Mouse (Mus musculus): ENCODE data around the gene Rai14. TPM values are rescaled to one million over a fixed set of nuclear protein-coding genes. Genes with fewer than 3 reads are reported as not detected.

Rai14 gene
- polyA plus RNA-seq, 1 experiment from 2014 or later: 8.6 TPM

DNA sequence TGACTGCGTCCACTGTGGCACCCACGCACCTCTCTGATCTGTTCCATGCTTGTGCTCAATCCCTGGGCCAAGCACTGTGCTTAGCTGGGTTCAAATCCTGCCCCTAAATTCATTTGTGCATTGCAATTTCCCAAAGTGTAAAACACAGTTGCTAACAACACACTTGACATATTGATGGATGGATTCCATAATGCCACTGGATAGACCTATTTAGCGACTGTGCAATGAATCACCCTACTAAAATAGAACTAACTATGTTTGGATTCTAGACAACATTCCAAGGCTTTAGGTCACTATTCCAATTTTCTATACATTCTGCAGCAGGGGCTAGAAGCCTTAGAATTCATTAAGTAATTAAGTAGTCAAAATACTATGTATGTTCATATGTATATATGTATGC is 73.7 kb downstream of the Rai14 start:
- 99% methylated on average over 3 of the region's 3 CpGs for WGBS
- peaks cover 5% of the 10 kb centered on the region for H3K4me1 ChIP-seq (ENCODE audit: control insufficient read depth, insufficient read depth, low read length)
- no peak overlapping the region for H3K4me3 ChIP-seq (ENCODE audit: low read depth, low read length)
- no peaks in the 10 kb centered on the region for H3K36me3 ChIP-seq (ENCODE audit: control insufficient read depth, insufficient read depth, low read length)
- no peaks in the 10 kb centered on the region for H3K9me3 ChIP-seq (replicated peaks; ENCODE audit: control insufficient read depth, low read length, poor library complexity, severe bottlenecking)
- ATAC-seq: no peak
- H3K27me3 ChIP-seq (ENCODE audit: control insufficient read depth, insufficient read depth, low read depth, low read length): no peaks in the 10 kb centered on the region
- no peak overlapping the region for H3K4me2 ChIP-seq (ENCODE audit: low read length)
- no peak overlapping the region for H3K9ac ChIP-seq (ENCODE audit: low read depth, low read length)
- no peak overlapping the region for H3K27ac ChIP-seq (ENCODE audit: low read length)

DNA sequence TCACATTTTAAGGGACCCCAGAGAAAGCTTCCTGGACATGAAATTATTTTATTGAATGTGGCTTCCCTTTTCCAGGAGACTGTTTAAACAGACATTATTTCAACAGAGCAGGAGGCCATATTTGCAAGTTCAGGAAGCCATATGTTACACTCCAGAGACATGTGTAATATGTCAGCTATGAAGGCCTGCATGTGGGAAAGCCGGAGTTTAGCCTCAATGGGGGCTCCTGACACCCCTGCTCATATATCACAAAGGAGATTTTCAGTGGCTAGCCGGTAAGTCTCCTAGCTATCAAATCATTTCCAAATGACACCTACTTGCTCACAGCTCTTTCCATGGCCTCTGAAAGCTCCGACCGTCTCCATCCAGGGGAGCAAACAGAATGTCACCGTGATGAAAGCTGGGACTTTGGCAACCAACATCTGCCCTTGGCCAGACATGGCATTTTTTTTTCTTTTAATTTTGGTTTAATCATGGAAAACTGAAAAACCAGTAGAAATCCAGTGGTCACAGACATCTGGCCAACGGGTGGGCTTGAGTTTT is 77.1 kb downstream of the Rai14 start:
- H3K4me2 ChIP-seq (ENCODE audit: low read length): no peak overlapping the region
- WGBS: 94% methylated on average over 6 of the region's 6 CpGs
- no peak for ATAC-seq
- no peak overlapping the region for H3K27ac ChIP-seq (ENCODE audit: low read length)
- no peaks in the 10 kb centered on the region for H3K9me3 ChIP-seq (replicated peaks; ENCODE audit: control insufficient read depth, low read length, poor library complexity, severe bottlenecking)
- H3K27me3 ChIP-seq (ENCODE audit: control insufficient read depth, insufficient read depth, low read depth, low read length): no peaks in the 10 kb centered on the region
- H3K36me3 ChIP-seq (ENCODE audit: control insufficient read depth, insufficient read depth, low read length): no peaks in the 10 kb centered on the region
- peaks cover 2% of the 10 kb centered on the region; the same call in 1 of the 2 replicates for H3K4me1 ChIP-seq (ENCODE audit: control insufficient read depth, insufficient read depth, low read length)
- H3K9ac ChIP-seq (ENCODE audit: low read depth, low read length): no peak overlapping the region
- no peak overlapping the region for H3K4me3 ChIP-seq (ENCODE audit: low read depth, low read length)

DNA sequence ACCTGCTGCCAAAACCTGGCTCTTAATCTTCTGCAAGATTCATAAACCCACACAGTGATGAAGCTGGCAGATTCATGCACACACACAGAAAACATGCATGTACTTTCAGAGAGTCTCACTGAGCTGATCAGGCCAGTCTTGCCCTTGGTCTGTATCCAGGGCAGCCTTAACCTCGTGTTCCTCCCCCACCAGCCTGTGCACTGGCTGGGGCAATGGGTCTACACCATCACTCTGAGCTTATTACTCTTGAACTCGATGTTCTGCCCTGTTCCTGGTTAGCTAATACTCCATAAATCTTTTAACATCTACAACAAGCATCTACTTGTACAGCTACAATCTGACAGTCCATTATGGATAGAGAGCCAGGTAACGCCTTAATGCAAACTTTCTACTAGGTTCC is 77.6 kb downstream of the Rai14 start:
- WGBS: 88% methylated on average over 3 of the region's 3 CpGs
- Histone ChIP-seq H3K4me1 (ENCODE audit: control insufficient read depth, insufficient read depth, low read length) (no peaks in the 10 kb centered on the region), H3K4me3 (ENCODE audit: low read depth, low read length) (no peak overlapping the region), H3K9me3 (replicated peaks; ENCODE audit: control insufficient read depth, low read length, poor library complexity, severe bottlenecking) (no peaks in the 10 kb centered on the region), H3K4me2 (ENCODE audit: low read length) (no peak overlapping the region), H3K36me3 (ENCODE audit: control insufficient read depth, insufficient read depth, low read length) (no peaks in the 10 kb centered on the region), H3K27me3 (ENCODE audit: control insufficient read depth, insufficient read depth, low read depth, low read length) (no peaks in the 10 kb centered on the region), H3K27ac (ENCODE audit: low read length) (no peak overlapping the region), H3K9ac (ENCODE audit: low read depth, low read length) (no peak overlapping the region)
- ATAC-seq: no peak

DNA sequence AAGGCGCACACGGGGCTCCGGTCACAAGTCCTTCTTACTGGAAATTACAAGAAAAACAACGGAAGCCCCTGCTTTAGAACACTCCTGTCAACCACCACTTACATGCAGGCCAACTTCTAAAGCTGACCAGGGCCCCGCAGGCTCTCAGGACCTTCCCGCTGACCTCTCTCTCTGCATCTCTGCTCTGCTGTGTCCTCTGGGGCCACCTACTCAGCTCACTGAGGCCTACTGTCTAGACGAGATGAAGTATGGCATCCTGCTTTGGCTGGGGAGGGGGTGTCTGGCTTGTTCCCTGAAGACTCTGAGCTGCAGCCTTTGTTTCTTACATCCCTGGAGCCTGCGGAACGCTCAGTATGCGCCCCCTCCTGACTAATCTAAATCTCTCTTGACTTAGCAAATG is 79.3 kb downstream of the Rai14 start:
- H3K27me3 ChIP-seq (ENCODE audit: control insufficient read depth, insufficient read depth, low read depth, low read length): no peaks in the 10 kb centered on the region
- no peak overlapping the region for H3K27ac ChIP-seq (ENCODE audit: low read length)

DNA sequence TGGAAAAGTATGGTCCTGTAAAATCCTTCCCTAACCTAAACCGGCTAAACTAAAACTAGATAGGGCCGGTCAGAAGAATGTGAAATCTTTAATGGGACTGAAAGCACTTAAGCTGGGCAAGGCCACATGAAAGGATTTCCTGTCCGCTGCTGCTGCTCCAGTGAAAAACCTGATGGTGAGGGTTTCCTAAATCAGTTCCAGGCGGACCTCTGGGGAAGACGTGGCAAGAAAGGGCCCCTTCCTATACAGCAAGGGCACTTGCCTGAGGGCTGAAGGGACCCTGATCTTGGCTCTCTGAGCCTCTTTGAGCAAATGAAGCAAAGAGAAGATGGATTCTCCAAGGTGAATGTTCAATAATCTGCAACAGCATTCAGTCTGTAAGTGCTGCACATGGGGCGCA is 80.2 kb downstream of the Rai14 start:
- Histone ChIP-seq H3K4me2 (ENCODE audit: low read length) (no peak overlapping the region), H3K4me3 (ENCODE audit: low read depth, low read length) (no peak overlapping the region), H3K9ac (ENCODE audit: low read depth, low read length) (no peak overlapping the region), H3K27me3 (ENCODE audit: control insufficient read depth, insufficient read depth, low read depth, low read length) (no peaks in the 10 kb centered on the region), H3K9me3 (replicated peaks; ENCODE audit: control insufficient read depth, low read length, poor library complexity, severe bottlenecking) (no peaks in the 10 kb centered on the region), H3K4me1 (ENCODE audit: control insufficient read depth, insufficient read depth, low read length) (no peaks in the 10 kb centered on the region), H3K27ac (ENCODE audit: low read length) (no peak overlapping the region), H3K36me3 (ENCODE audit: control insufficient read depth, insufficient read depth, low read length) (no peaks in the 10 kb centered on the region)
- 59% methylated on average over 6 of the region's 6 CpGs for WGBS
- no peak for ATAC-seq

More for the DNA sequence above, 79.3 kb downstream of the Rai14 start:
- Histone ChIP-seq H3K9ac (ENCODE audit: low read depth, low read length) (no peak overlapping the region), H3K36me3 (ENCODE audit: control insufficient read depth, insufficient read depth, low read length) (no peaks in the 10 kb centered on the region), H3K4me1 (ENCODE audit: control insufficient read depth, insufficient read depth, low read length) (no peaks in the 10 kb centered on the region), H3K4me3 (ENCODE audit: low read depth, low read length) (no peak overlapping the region), H3K9me3 (replicated peaks; ENCODE audit: control insufficient read depth, low read length, poor library complexity, severe bottlenecking) (no peaks in the 10 kb centered on the region), H3K4me2 (ENCODE audit: low read length) (no peak overlapping the region)
- 0 out of 2 replicates have a peak, but pooled peaks have one; percentile 20 for ATAC-seq
- WGBS: 55% methylated on average over 10 of the region's 10 CpGs

DNA sequence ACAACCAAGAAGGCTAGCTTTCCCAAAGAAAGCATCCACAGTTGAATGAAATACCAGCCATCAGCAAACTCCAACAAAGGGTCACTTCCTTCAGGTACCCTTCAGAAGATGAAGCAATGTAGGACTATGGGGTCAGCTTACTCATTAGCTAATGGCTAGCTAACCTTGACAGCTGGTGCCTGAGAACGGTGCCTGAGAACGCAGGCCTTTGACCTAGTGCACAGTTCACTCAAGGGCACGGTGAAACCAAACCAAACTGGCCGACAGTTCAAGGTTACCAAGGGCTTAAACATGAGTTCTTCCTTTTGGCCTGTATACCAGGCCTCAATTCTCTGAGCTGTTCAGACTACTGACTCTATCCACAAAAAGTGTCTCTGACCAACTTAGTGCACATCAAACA is 81.0 kb downstream of the Rai14 start:
- H3K4me2 ChIP-seq (ENCODE audit: low read length): no peak overlapping the region
- H3K36me3 ChIP-seq (ENCODE audit: control insufficient read depth, insufficient read depth, low read length): no peaks in the 10 kb centered on the region
- no peaks in the 10 kb centered on the region for H3K9me3 ChIP-seq (replicated peaks; ENCODE audit: control insufficient read depth, low read length, poor library complexity, severe bottlenecking)
- H3K9ac ChIP-seq (ENCODE audit: low read depth, low read length): no peak overlapping the region
- no peaks in the 10 kb centered on the region for H3K4me1 ChIP-seq (ENCODE audit: control insufficient read depth, insufficient read depth, low read length)
- whole genome bisulfite sequencing: 88% methylated on average over 4 of the region's 4 CpGs
- H3K27me3 ChIP-seq (ENCODE audit: control insufficient read depth, insufficient read depth, low read depth, low read length): no peaks in the 10 kb centered on the region
- no peak for ATAC-seq
- no peak overlapping the region for H3K27ac ChIP-seq (ENCODE audit: low read length)
- H3K4me3 ChIP-seq (ENCODE audit: low read depth, low read length): no peak overlapping the region

DNA sequence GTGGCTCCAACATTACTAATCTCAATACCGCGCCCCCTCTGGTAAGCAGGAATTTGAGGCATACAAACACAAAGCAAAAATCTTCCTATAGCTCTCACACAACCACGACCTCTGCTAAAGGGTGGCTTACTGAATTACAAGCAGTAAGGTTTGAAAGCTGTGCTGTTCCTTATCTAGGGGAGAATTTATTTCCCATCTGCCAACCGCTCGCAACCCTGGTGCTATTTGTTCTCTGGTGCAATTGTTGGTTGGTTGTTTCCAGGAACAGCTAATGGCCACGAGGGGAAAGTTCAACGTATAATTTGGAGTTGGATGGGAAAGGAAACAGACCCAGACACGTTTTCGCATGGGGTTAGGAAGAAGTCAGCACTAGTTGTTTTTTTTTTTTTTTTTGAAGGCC is 81.8 kb downstream of the Rai14 start:
- Histone ChIP-seq H3K9me3 (replicated peaks; ENCODE audit: control insufficient read depth, low read length, poor library complexity, severe bottlenecking) (no peaks in the 10 kb centered on the region), H3K27ac (ENCODE audit: low read length) (no peak overlapping the region), H3K4me3 (ENCODE audit: low read depth, low read length) (no peak overlapping the region), H3K36me3 (ENCODE audit: control insufficient read depth, insufficient read depth, low read length) (no peaks in the 10 kb centered on the region), H3K4me1 (ENCODE audit: control insufficient read depth, insufficient read depth, low read length) (no peaks in the 10 kb centered on the region), H3K9ac (ENCODE audit: low read depth, low read length) (no peak overlapping the region), H3K27me3 (ENCODE audit: control insufficient read depth, insufficient read depth, low read depth, low read length) (no peaks in the 10 kb centered on the region), H3K4me2 (ENCODE audit: low read length) (no peak overlapping the region)
- no peak for ATAC-seq
- WGBS: 91% methylated on average over 9 of the region's 9 CpGs

DNA sequence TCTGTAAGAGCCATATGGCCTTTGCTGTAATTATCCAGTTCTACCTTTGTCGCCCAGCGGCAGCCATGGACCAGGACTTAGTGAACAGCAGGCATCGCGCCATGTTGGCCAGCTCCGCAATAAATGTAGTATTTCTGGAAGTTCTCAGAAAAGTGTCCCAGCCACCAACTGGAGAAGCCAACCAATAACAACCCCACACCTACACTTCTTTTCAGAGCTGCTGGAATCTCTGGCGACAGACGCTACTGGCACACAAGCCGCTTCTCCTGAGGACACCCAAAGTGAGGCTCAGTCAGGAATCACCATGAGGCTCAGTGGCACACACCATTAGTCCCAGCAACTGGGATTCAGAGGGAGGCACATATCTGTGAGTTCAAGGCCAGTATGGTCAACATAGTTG is 82.4 kb downstream of the Rai14 start:
- ATAC-seq: no peak
- Histone ChIP-seq H3K27ac (ENCODE audit: low read length) (no peak overlapping the region), H3K27me3 (ENCODE audit: control insufficient read depth, insufficient read depth, low read depth, low read length) (no peaks in the 10 kb centered on the region), H3K9ac (ENCODE audit: low read depth, low read length) (no peak overlapping the region), H3K9me3 (replicated peaks; ENCODE audit: control insufficient read depth, low read length, poor library complexity, severe bottlenecking) (no peaks in the 10 kb centered on the region), H3K4me3 (ENCODE audit: low read depth, low read length) (no peak overlapping the region), H3K4me1 (ENCODE audit: control insufficient read depth, insufficient read depth, low read length) (no peaks in the 10 kb centered on the region), H3K4me2 (ENCODE audit: low read length) (no peak overlapping the region), H3K36me3 (ENCODE audit: control insufficient read depth, insufficient read depth, low read length) (no peaks in the 10 kb centered on the region)
- WGBS: 98% methylated on average over 8 of the region's 8 CpGs

DNA sequence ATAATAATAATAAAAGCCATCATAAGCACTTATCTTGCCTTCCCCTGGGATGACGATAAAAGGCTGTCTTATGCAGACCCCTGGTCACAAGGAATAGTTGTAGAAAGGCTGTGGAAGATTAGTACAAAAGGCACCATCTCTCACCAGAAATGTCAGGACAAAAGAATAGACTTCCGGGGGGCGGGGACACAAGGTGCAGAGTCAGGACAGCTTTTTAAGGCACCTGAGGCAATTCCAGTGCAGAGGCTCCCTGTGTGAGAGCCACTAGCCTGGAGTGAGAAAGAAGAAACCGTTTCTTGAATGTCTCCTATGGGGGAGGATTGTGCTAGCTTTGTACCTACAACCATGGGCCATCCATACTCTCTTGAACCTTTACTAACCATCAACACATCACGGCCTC is 82.9 kb downstream of the Rai14 start:
- Histone ChIP-seq H3K4me2 (ENCODE audit: low read length) (no peak overlapping the region), H3K27me3 (ENCODE audit: control insufficient read depth, insufficient read depth, low read depth, low read length) (no peaks in the 10 kb centered on the region), H3K27ac (ENCODE audit: low read length) (no peak overlapping the region), H3K9me3 (replicated peaks; ENCODE audit: control insufficient read depth, low read length, poor library complexity, severe bottlenecking) (no peaks in the 10 kb centered on the region), H3K4me1 (ENCODE audit: control insufficient read depth, insufficient read depth, low read length) (no peaks in the 10 kb centered on the region), H3K4me3 (ENCODE audit: low read depth, low read length) (no peak overlapping the region), H3K9ac (ENCODE audit: low read depth, low read length) (no peak overlapping the region), H3K36me3 (ENCODE audit: control insufficient read depth, insufficient read depth, low read length) (no peaks in the 10 kb centered on the region)
- 91% methylated on average over 5 of the region's 5 CpGs for WGBS
- ATAC-seq: no peak

All from midbrain, embryonic 16.5 days (tissue).